Mouse (Mus musculus) lung, adult 2 months (tissue): ENCODE measurements at regions not wholly inside any gene's neighbourhood (a gene's known extent, or its start where the extent isn't known, plus 50 kb on each side); places are given as distances from the start of the nearest gene placed in this dataset.

Experiments used
- CTCF ChIP-seq: fragments of 200-500 bp; IDR thresholded peaks from 2 replicates; pipeline ENCODE4 v1.5.1; 2011; ENCODE audit warnings: mild to moderate bottlenecking, low read length, control low read depth; ENCODE audit not compliant: insufficient read depth
- POLR2A ChIP-seq: fragments of 200-500 bp; IDR thresholded peaks from 2 replicates; pipeline ENCODE4 v1.6.1; 2011; ENCODE audit warnings: low read depth, mild to moderate bottlenecking, control low read depth, low read length, borderline replicate concordance; ENCODE audit errors: extremely low read depth

DNA sequence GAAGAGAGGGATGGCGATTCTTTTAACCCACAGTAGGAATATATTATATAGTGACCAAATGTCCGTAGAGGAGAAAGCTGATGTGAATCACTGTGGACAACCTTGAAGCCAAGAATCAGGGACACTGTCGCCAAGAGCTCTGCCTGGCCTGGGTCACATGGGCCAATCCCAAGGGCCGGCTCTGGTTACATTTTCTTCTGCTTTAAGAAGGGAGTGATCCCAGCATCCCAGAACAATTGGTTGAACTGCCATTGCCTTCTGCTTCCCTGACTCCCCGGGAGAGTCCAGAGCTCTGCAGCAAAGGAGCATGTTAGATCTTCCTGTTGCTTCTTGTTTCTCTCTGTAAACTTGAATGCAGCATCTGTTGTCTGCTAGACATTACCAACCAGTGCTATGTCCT lies 126.0 kb upstream of the Map1b start:
- no peak for TF ChIP-seq CTCF
- no peak for TF ChIP-seq POLR2A
